Mouse (Mus musculus) heart, adult 11 months (tissue): ENCODE data around the gene Urb1.

ENCODE experiments used
- DNase-seq: peaks from one replicate; pipeline ENCODE4 v3.0.0; 2022

Urb1 gene

GRCm38 (mm10) chr16:90822284-90822935, 12.2 kb upstream of the Urb1 start:
- no peak for DNase-seq

- no peak for DNase-seq
These were observed 11.0 kb upstream of the Urb1 start for GRCm38 (mm10) chr16:90821046-90821697.

DNA sequence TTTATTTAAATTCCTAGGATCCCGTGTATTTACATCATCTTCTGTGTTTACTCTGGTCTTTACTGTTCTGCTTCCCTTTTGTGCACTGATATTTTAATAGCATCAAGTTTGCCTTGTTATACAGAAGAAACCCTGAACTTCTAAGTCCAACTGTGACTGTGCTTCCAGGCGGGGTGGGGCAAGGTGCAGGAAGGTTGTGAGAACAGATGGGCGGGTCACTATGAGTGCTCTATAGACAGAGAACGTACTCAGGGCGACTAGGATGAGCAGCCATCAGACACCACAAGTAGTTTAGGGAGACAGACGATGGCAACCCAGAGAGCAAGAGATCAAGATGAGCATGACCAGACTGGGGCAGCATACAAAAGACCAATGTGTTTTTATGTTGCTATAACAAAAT, 10.1 kb upstream of the Urb1 start:
- no peak for DNase-seq

DNA sequence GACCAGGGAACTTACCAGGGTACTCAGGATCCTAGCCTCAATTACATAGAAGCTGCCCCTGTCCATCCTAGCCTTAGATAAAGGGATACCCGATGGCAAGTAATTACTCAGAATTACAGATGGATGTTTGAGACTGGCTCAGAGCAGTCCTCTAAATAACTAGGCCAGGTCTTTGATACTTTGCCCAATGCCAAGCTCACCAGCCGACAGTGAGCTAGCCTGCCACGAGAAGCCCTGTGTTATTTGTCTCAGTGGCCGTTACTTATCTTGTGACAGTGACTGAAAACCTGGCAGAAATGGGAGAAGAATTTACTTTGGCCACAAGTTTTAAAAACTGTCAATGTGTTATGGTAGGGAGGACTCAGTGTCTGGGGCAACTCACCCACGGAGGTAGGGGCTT, 1.9 kb upstream of the Urb1 start:
- DNase-seq: no peak

- no peak for DNase-seq
These were observed 573 bp upstream of the Urb1 start for GRCm38 (mm10) chr16:90810716-90811256.

DNA sequence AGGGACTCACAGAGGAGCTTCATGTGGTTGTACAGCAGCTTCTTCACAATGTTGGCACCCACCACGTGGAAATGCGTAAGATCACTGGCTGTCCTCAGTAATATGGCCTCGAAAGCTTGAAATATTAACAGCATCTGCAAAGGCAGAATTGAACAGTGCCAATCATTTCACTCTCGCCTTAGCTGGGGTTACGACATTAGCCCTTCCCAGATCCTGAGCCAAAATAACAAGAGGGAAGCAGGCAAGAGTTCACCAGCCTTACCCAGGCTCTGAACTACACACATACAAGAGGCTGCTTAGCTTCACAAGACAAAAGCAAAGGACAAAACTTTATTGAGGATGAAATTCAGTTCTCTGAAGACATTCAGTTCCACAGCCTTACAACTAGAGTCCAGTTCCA, 5.7 kb downstream of the Urb1 start:
- DNase-seq: no peak

DNA sequence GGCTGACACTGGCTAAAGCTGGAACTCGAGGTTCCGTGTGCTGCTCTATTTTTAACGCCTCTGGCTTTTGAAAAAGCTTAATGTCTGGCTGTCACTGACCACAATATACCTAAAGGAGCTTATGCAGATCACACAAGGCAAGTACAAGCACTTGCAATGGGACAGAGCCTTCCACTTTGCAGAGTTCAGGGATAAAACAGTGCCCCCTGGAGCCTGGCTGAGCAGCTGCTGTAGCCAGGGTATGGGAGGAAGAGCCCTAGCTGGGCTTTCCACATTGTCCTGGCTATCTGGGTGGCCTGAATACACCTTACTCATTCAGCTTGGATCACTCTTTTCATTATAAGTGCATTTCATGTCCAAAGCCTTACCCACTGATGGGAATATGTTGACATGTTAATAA, 8.3 kb downstream of the Urb1 start:
- no peak for DNase-seq

DNA sequence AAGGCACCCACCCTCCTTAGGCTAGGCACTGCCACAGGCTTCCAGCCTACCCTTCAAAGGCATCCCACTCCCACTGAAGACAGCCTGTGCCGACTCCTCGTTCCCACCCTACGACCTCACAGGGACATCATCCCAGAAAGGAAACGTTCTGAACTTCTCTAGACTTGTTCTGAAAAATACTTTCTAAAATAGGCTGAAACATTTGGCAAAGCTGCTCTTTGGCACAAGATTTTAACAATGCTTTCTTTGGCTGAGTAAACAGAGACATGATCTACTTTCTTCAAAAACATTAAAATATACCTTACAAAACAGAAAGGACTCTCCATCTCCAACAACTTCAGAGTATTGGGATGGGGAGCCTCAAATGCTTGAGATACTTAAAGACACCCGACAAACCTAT, 9.0 kb downstream of the Urb1 start:
- no peak for DNase-seq

DNA sequence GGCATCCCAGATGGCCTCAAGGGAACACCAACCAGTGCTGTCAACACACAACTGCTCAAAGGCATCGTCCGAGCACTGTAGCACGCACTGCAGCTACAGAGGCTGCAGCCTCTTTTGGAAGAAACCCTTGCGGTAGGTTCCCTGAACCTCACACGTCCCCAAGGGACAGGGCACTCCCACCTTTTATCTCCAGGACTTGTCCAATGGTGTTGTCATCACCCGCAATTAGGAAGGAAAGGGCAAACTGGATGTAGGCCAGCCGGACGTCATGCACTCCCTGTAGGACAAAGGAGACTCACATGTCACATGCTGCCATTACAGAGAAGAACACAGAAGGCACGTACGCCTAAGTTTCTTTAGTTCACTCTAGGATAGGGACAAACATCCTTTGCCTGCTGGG, 10.4 kb downstream of the Urb1 start:
- DNase-seq: peak; percentile 97

DNA sequence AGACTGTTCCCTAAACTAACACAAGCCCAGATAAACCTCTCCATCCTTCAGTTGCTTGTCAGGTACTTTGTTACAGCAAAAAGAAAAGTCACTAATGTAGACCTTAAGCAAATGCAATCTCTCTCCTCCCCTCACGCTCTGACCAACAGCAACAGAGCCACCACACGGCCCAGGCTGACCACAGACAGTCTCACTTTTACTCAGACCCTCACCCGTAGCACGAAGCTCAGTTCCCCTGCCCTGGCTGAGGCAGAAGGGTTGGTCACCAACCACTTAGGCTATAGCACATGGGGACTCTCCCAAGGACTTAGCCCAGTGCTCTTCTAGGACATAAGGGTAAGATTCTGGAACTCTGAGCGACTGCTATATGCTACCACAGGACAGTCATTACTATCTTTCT, 11.4 kb downstream of the Urb1 start:
- no peak for DNase-seq

DNA sequence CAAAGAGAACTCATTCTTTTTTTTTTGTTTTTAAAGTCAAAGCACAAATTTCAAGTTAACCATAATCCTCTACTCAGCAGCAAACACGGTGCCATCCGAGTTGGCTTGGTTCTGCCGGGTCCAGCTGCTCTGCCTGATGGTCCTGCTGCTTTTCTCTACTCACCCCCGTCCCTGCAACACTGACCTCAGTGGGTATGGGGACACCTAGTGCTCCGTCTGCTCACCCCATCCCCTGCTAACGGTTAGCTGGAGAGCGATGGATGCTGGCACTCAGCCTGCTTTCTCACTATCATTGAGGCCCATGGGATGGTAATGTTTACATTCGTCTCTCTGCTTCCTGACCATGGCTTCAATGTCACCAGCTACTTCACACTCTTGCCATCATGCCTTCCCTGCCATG, 11.8 kb downstream of the Urb1 start:
- DNase-seq: no peak

DNA sequence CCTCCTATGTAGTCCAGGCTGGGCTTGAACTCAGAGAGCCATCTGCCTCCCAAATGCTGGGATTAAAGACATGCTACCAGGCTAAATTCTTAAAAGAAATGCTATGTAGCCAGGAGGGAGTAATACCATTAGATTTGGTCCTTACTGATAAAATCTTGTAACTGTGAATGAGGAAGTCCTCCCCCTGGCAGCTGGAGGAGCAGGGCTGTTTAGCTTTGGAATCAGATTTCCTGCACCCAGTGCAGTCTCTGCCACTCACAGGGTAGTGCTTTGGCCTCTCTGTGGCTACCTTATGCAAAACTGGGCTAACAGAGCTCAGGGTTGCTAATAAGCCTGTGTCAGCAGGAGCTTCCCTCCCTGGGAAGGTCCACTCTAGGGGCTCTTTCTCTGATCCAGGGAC, 15.5 kb downstream of the Urb1 start:
- DNase-seq: no peak

DNA sequence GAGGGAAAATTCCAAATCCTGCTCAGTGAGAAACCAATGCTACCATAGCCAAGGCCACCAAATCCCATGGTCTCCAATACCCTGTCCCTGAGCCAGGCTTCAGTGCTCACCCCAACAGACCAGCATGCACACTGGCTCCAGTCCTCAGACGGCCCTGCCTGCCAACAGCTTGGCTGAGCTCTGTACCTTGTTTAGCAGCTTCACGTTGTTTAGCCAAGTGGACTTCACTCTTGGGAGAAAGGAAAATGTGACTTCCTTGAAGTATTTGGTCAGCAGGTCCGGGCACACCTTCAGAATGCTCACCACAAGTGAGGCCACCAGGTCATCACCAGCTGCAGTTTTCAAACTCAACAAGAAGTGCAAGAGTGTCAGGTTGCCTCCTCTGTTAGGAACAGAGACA, 17.7 kb downstream of the Urb1 start:
- no peak for DNase-seq

DNA sequence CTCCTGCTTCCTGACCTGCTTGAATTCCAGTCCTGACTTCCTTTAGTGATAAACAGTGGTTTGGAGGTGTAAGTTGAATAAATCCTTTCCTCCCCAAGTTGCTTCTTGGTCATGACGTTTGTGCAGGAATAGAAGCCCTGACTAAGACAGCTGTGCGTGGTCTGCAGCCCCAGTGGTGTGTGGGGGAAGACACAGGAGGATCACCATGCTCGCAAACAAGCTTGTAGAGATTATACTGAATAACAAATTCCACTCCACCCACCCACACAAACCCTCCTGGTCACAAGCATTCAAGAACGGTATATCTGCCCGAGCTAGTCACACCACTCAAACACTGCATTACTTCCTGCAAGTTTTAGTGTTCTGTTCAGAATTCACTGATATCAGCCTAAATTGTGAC, 18.1 kb downstream of the Urb1 start:
- DNase-seq: no peak

DNA sequence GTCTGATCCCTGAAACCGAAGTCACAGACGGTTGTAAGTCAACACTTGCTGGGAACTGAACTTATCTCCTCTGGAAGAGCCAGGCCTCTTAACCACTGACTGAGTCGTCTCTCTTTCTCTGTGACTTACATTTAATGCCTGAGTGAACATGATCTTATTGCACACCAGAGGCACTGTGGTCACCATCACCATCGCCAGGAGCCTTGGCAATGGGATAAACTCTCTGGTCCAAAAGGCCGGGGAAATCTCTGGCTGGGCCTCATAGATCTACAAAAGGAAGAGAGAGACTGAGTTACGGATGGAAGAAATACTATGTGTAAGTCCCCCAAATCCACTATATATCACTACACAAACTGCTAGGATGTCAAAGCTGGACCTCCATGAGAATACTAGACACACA, 19.3 kb downstream of the Urb1 start:
- no peak for DNase-seq

- no peak for DNase-seq
These were observed 21.6 kb downstream of the Urb1 start for GRCm38 (mm10) chr16:90788580-90788979.

DNA sequence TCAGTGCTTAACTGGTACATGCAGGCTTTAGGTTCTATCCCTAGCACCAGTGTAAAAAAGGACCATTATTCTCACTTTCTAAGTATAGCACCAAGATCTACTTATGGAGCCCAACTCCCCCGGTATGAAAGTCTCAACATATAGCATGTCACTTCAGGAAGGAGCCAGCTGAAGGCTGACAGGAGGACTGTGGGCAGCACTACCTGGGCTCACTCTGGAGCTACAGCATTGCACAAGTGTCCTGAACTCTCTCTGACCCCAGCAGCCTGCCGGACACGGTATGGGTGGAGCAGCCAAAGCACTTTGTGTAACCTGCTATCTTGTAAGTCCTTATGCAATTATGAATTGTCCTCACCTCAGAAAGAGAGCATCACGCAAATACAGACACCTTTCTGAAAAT, 25.0 kb downstream of the Urb1 start:
- DNase-seq: no peak

- DNase-seq: peak; percentile 92
These were observed 26.9 kb downstream of the Urb1 start for GRCm38 (mm10) chr16:90783302-90783701.

- DNase-seq: no peak
These were observed 30.4 kb downstream of the Urb1 start for GRCm38 (mm10) chr16:90779783-90780182.

- DNase-seq: peak; percentile 95
These were observed 34.2 kb downstream of the Urb1 start for GRCm38 (mm10) chr16:90775946-90776520.

DNA sequence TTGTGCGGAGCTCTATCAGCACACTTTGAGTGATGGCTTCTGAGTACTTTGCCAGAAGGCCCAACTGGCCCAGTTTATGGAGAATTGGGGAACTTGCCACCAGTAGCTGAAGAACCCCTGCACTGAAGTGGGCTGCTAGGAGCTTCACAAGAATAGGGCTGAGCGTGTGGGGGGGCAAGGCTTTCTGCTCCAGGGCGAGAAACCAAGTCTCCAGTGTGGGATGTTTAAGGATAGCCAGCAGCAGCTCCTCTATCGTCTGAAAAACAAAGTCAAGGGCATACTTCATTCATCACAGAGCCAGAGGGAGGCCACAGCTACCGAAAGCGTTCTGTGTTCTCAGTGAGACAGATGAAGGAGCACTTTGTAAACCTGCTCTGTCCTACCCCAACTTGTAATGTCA, 35.6 kb downstream of the Urb1 start:
- DNase-seq: no peak

DNA sequence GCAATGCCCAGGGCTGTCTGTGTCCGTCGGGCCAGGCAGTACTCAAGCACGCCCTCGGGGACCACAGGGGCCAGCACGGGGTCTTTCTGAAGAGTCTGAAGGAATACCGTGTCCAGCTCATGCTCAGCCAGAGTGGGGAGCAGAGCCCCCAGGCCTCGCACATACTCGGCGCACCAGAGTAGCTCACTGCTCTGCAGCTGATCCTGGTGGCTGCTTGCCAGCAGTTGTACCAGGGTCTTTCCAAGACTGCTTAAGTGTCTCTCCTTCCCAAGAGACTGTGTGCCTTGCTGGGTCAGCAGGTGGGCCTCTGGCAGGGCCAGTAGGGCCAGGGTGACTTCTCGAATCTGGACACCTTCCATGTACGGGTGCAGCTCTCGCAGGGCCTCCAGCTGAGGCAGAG, 36.0 kb downstream of the Urb1 start:
- DNase-seq: no peak

- no peak for DNase-seq
These were observed 43.2 kb downstream of the Urb1 start for GRCm38 (mm10) chr16:90766919-90767454.

DNA sequence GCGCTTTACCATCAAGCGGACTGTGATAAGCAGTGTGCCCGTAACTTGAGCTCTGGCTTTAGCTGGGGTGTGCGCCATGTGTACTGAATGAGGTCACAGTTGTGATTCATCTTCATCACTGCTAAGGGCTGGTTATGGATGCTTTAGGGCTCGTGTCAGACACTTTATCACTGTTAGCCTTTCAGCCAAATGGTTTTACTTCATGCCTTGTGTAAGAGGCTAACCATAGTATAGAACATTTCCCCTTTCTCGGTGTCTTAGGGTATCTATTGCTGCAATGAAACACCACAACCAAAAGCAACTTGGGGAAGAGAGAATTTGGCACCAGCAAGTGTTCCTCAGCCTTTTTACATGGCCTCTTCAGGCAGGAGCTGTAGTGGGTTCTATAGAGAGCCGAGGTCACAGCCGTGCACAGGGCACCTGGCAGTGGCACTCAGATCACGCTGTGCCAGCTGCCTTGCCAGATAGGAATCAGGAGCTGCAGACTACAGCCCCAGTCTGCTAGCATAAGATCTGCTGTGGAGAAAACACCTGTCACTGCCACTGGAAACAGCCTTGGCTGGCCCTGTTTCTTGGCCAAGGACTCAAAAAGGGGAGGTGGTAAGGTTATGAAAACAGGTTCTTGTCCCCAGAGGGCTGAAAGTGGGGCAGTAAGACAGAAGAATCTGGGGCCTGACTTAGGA, 44.9 kb downstream of the Urb1 start:
- no peak for DNase-seq
